Mouse (Mus musculus): Measurements from ENCODE around the gene Rbm28. TPM values are rescaled to one million over a fixed set of nuclear protein-coding genes. Genes with fewer than 3 reads are reported as not detected.

Rbm28 gene
- total and polyA plus RNA-seq, 3 experiments, result 37.6 to 103 (median 56.2) TPM

GRCm38 (mm10) chr6:29204932-29205614, 40.3 kb upstream of the Rbm28 start:
- H3K27ac ChIP-seq (ENCODE audit: insufficient read depth, low read depth), result no peak overlapping the region
- in situ Hi-C loops (cut with MboI; ENCODE audit: low pct_ligation_motif_present, low pct_unique_long_range_greater_than_20kb, low sequenced_read_pairs) (loop anchor here (5.0 to 10.0 kb wide), 3 partner anchors 37 to 70 kb away; partner anchors contain the start of genes Fam71f2, Hilpda and Rbm28), dilution Hi-C loops (cut with MboI; ENCODE audit: extremely low pct_ligation_motif_present, extremely low pct_unique_long_range_greater_than_20kb, low sequenced_read_pairs) (no loop called here)
- TF ChIP-seq PAX5 (IDR thresholded peaks at IDR 0.05; ENCODE audit: low read length), result no peak
- peak; percentile 70 for TF ChIP-seq SMC3 (IDR thresholded peaks at IDR 0.05; ENCODE audit: low read depth, low read length)
- TF ChIP-seq RCOR1 (conservative IDR thresholded peaks at IDR 0.05; ENCODE audit: low read depth, low read length), result no peak
- no peak for TF ChIP-seq POLR2A (IDR thresholded peaks at IDR 0.05; ENCODE audit: low read depth, low read length)
- TF ChIP-seq CTCF (conservative IDR thresholded peaks at IDR 0.05 in 1 of 2, IDR thresholded peaks at IDR 0.05 in 1 of 2; ENCODE audit: low read depth in 2 of 2, low read length in 2 of 2), result peak; percentile 82 to 85
- TF ChIP-seq RAD21 (IDR thresholded peaks at IDR 0.05; ENCODE audit: low read depth, low read length), result peak; percentile 76
- peak; percentile 30; the same call in 1 of the 2 replicates for TF ChIP-seq ELF1 (IDR thresholded peaks at IDR 0.05; ENCODE audit: low read depth, low read length)
- no peak for TF ChIP-seq NRF1 (IDR thresholded peaks at IDR 0.05; ENCODE audit: low read depth, low read length)
- H3K9me3 ChIP-seq (replicated peaks; ENCODE audit: low read length), result no peaks in the 10 kb centered on the region
- no peak overlapping the region for H3K9ac ChIP-seq (ENCODE audit: insufficient read depth, low read depth)
- peaks cover 0 to 25% of the 10 kb centered on the region in 2 experiments; a peak in 2 of 4 replicates for H3K4me1 ChIP-seq (ENCODE audit: control insufficient read depth in 1 of 2, insufficient read depth in 2 of 2)
- no peaks in the 10 kb centered on the region for H3K27me3 ChIP-seq (replicated peaks)
- H3K79me2 ChIP-seq (replicated peaks; ENCODE audit: control insufficient read depth, extremely low read depth, insufficient read depth, poor library complexity, severe bottlenecking), result 0 out of 2 replicates have a peak, but pooled peaks cover 2% of the 10 kb centered on the region
- no peak for DNase-seq (ENCODE audit: extremely low read depth)
- no peak overlapping the region for H3K4me3 ChIP-seq (replicated peaks in 1 of 3; ENCODE audit: low read depth in 2 of 3, low read length in 2 of 3, poor library complexity in 1 of 3)
- peaks cover 44 to 73% of the 10 kb centered on the region in 2 experiments for H3K36me3 ChIP-seq (replicated peaks in 1 of 2; ENCODE audit: control insufficient read depth in 1 of 2, insufficient read depth in 1 of 2, low read length in 1 of 2)
- H3K4me2 ChIP-seq (ENCODE audit: insufficient read depth, low read depth, poor library complexity, severe bottlenecking), result no peak overlapping the region

GRCm38 (mm10) chr6:29203861-29204585, 39.2 kb upstream of the Rbm28 start:
- H3K9me3 ChIP-seq (replicated peaks; ENCODE audit: low read length), result no peaks in the 10 kb centered on the region
- TF ChIP-seq ZNF384 (IDR thresholded peaks at IDR 0.05; ENCODE audit: low read depth, low read length) (no peak), JUND (conservative IDR thresholded peaks at IDR 0.05; ENCODE audit: low read depth, low read length) (no peak), CHD1 (IDR thresholded peaks at IDR 0.05; ENCODE audit: low read depth, low read length) (no peak), USF2 (conservative IDR thresholded peaks at IDR 0.05; ENCODE audit: low read depth, low read length) (no peak), TBP (conservative IDR thresholded peaks at IDR 0.05; ENCODE audit: low read depth, low read length) (no peak), MAZ (IDR thresholded peaks at IDR 0.05; ENCODE audit: low read depth, low read length) (no peak), KAT2A (IDR thresholded peaks at IDR 0.05; ENCODE audit: insufficient replicate concordance, low read length) (no peak), ZC3H11A (IDR thresholded peaks at IDR 0.05; ENCODE audit: low read depth, low read length) (no peak), BHLHE40 (IDR thresholded peaks at IDR 0.05; ENCODE audit: low read depth, low read length) (no peak), GABPA (IDR thresholded peaks at IDR 0.05; ENCODE audit: insufficient replicate concordance, low read depth, low read length) (no peak), RAD21 (IDR thresholded peaks at IDR 0.05; ENCODE audit: low read depth, low read length) (no peak), USF1 (IDR thresholded peaks at IDR 0.05; ENCODE audit: low read depth, low read length) (no peak), MAFK (IDR thresholded peaks at IDR 0.05; ENCODE audit: insufficient replicate concordance, low read length) (no peak), CTCF (conservative IDR thresholded peaks at IDR 0.05 in 1 of 2, IDR thresholded peaks at IDR 0.05 in 1 of 2; ENCODE audit: low read depth in 2 of 2, low read length in 2 of 2) (no peak)
- in situ Hi-C loops (cut with MboI; ENCODE audit: low pct_ligation_motif_present, low pct_unique_long_range_greater_than_20kb, low sequenced_read_pairs), result loop anchor here (5.0 to 10.0 kb wide), 2 partner anchors 37 to 71 kb away; partner anchors contain the start of genes Fam71f2, Hilpda and Rbm28
- DNase-seq (ENCODE audit: extremely low read depth), result no peak
- H3K79me2 ChIP-seq (replicated peaks; ENCODE audit: control insufficient read depth, extremely low read depth, insufficient read depth, poor library complexity, severe bottlenecking), result no peaks in the 10 kb centered on the region
- no peak overlapping the region for H3K4me2 ChIP-seq (ENCODE audit: insufficient read depth, low read depth, poor library complexity, severe bottlenecking)
- H3K27me3 ChIP-seq (replicated peaks), result no peaks in the 10 kb centered on the region
- peaks cover 0 to 15% of the 10 kb centered on the region in 2 experiments; a peak in 2 of 4 replicates for H3K4me1 ChIP-seq (ENCODE audit: control insufficient read depth in 1 of 2, insufficient read depth in 2 of 2)
- H3K27ac ChIP-seq (ENCODE audit: insufficient read depth, low read depth), result no peak overlapping the region
- no peak overlapping the region for H3K9ac ChIP-seq (ENCODE audit: insufficient read depth, low read depth)
- peaks cover 44 to 70% of the 10 kb centered on the region in 2 experiments for H3K36me3 ChIP-seq (replicated peaks in 1 of 2; ENCODE audit: control insufficient read depth in 1 of 2, insufficient read depth in 1 of 2, low read length in 1 of 2)
- dilution Hi-C loops (cut with MboI; ENCODE audit: extremely low pct_ligation_motif_present, extremely low pct_unique_long_range_greater_than_20kb, low sequenced_read_pairs), result no loop called here
- H3K4me3 ChIP-seq (replicated peaks in 1 of 3; ENCODE audit: low read depth in 2 of 3, low read length in 2 of 3, poor library complexity in 1 of 3), result no peak overlapping the region
